8 mouse cellular contexts compared by ENCODE assay signal in genomic region chr5:143632674-143633557, GRCm38 (mm10). TPM values are rescaled to one million over a fixed set of nuclear protein-coding genes. Genes with fewer than 3 reads are reported as not detected.
DNase-seq lines count a peak whose midpoint lies in the region; ATAC-seq lines count a peak whose summit lies in the region.

No protein-coding gene starts in this region.

- DNase-seq in adipocyte (ENCODE audit: low spot score) = peak; percentile 90
- no peak for DNase-seq in left cerebral cortex, adult 18-20 months (ENCODE audit: low spot score in 2 of 2)
- no peak for DNase-seq in yolk sac, embryonic 10.5 days (ENCODE audit: low spot score)
- DNase-seq in spleen, postnatal 14 days (ENCODE audit: low spot score in 2 of 2) = no peak
- DNase-seq in adrenal gland, postnatal 14 days = no peak

- H3K9ac ChIP-seq in embryonic facial prominence, embryonic 15.5 days = no peak overlapping the region
- H3K9ac ChIP-seq in hindbrain, embryonic 15.5 days = no peak overlapping the region
- no peak overlapping the region for H3K9ac ChIP-seq in lung, embryonic 15.5 days

- no peak overlapping the region for H3K4me3 ChIP-seq in embryonic facial prominence, embryonic 15.5 days (replicated peaks)
- H3K4me3 ChIP-seq in hindbrain, embryonic 15.5 days = no peak overlapping the region
- H3K4me3 ChIP-seq in lung, embryonic 15.5 days = no peak overlapping the region

- no peaks in the 10 kb centered on the region for H3K9me3 ChIP-seq in embryonic facial prominence, embryonic 15.5 days (replicated peaks)
- no peaks in the 10 kb centered on the region for H3K9me3 ChIP-seq in hindbrain, embryonic 15.5 days
- no peaks in the 10 kb centered on the region for H3K9me3 ChIP-seq in lung, embryonic 15.5 days

- H3K36me3 ChIP-seq in embryonic facial prominence, embryonic 15.5 days = no peaks in the 10 kb centered on the region
- H3K36me3 ChIP-seq in hindbrain, embryonic 15.5 days = no peaks in the 10 kb centered on the region
- no peaks in the 10 kb centered on the region for H3K36me3 ChIP-seq in lung, embryonic 15.5 days

- H3K4me1 ChIP-seq in embryonic facial prominence, embryonic 15.5 days = peaks cover 56% of the 10 kb centered on the region
- peaks cover 29% of the 10 kb centered on the region for H3K4me1 ChIP-seq in hindbrain, embryonic 15.5 days (replicated peaks)
- H3K4me1 ChIP-seq in lung, embryonic 15.5 days = peaks cover 57% of the 10 kb centered on the region

- no peaks in the 10 kb centered on the region for H3K27me3 ChIP-seq in embryonic facial prominence, embryonic 15.5 days
- no peaks in the 10 kb centered on the region for H3K27me3 ChIP-seq in hindbrain, embryonic 15.5 days
- no peaks in the 10 kb centered on the region for H3K27me3 ChIP-seq in lung, embryonic 15.5 days

- H3K27ac ChIP-seq in embryonic facial prominence, embryonic 15.5 days (replicated peaks) = peak overlapping the region; percentile 85
- peak overlapping the region; percentile 63; the same call in 1 of the 2 replicates for H3K27ac ChIP-seq in hindbrain, embryonic 15.5 days (replicated peaks)
- H3K27ac ChIP-seq in lung, embryonic 15.5 days = peak overlapping the region; percentile 41

- no peak for ATAC-seq in embryonic facial prominence, embryonic 15.5 days (ENCODE audit: insufficient number of reproducible peaks, low FRiP score, low TSS enrichment, low read depth)
- ATAC-seq in hindbrain, embryonic 15.5 days (ENCODE audit: low FRiP score, low read depth) = no peak
- ATAC-seq in lung, embryonic 15.5 days (ENCODE audit: borderline replicate concordance, extremely low read depth, low FRiP score, low TSS enrichment) = no peak

- 31% methylated on average over 9 of the region's 9 CpGs for WGBS in embryonic facial prominence, embryonic 15.5 days
- 59% methylated on average over 9 of the region's 9 CpGs for WGBS in hindbrain, embryonic 15.5 days
- WGBS in lung, embryonic 15.5 days = 23% methylated on average over 9 of the region's 9 CpGs

- H3K4me2 ChIP-seq in embryonic facial prominence, embryonic 15.5 days (replicated peaks) = no peak overlapping the region
- 0 out of 2 replicates have a peak overlapping the region, but pooled peaks have one; percentile 4 for H3K4me2 ChIP-seq in hindbrain, embryonic 15.5 days
- no peak overlapping the region; the same call in 1 of the 2 replicates for H3K4me2 ChIP-seq in lung, embryonic 15.5 days

RNA-seq across cellular contexts. Expression of gene Cyth3, which starts 10.7 kb away (rescaled TPM):
- polyA plus RNA-seq in embryonic facial prominence, embryonic 15.5 days (2015; fragmentation: Nextera tagmentation; extraction: Ambion mirVana) = 61.1 and 62.0 TPM in 2 replicates
- polyA plus RNA-seq in hindbrain, embryonic 15.5 days (2015; fragmentation: Nextera tagmentation; extraction: Ambion mirVana) = 40.8 and 42.4 TPM in 2 replicates
- polyA plus RNA-seq in lung, embryonic 15.5 days (2015; fragmentation: Nextera tagmentation; extraction: Ambion mirVana) = 49.8 and 57.2 TPM in 2 replicates
- 10 to 100 TPM; 31.2 to 34.7 TPM for total RNA-seq in left cerebral cortex, adult 18-20 months (2021)
- total RNA-seq in adrenal gland, postnatal 14 days (2021) = 139 and 144 TPM in 2 replicates
